Mouse (Mus musculus) heart, postnatal 36 days (tissue): Measurements from ENCODE around the gene Lars2. TPM values are rescaled to one million over a fixed set of nuclear protein-coding genes. Genes with fewer than 3 reads are reported as not detected.

Source experiments
- DNase-seq, 2 experiments: peaks; one replicate each; pipeline ENCODE4 v3.0.0; 2021 to 2022
- intact Hi-C: fragments of 180-260 bp; cut with DNase I; formaldehyde crosslinking; loops from one replicate; pipeline ENCODE4 v1.15.1; 2025
- total RNA-seq, 2 experiments: library from RNA; stranded (reverse); gene quantifications; 2 replicates each; pipeline ENCODE4 v1.2.3; 2021

The Lars2 gene
- total RNA-seq, 2 experiments from 2014 or later = 61.8 to 2,429 TPM

DNA sequence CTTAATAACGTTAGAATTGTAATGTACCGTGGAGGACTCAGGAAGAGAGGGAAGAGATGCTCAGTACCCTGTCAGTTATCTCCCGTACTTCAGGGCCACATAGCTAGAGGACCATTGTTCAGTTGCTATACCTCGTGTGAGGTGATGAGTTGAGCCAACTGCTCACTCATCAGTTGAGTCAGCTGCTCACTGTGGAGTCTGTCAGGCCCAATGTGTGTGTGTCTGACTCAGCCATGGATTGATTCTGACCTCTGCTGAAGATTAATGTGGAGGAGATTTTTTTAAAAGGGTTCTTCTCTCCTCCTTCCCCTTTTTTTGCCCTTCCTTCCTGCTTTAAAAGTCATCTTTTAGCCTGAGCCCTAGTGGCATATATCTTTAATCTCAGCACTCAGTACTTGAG is 133.8 kb downstream of the Lars2 start:
- DNase-seq = no peak
- intact Hi-C loops = loop anchor here (5.0 kb wide), 1 partner anchor 238 kb away; the partner anchor contains the start of gene Tmem158

GRCm38 (mm10) chr9:123503171-123503834 is 136.6 kb downstream of the Lars2 start:
- intact Hi-C loops = loop anchor here (5.0 kb wide), 1 partner anchor 241 kb away; the partner anchor contains the start of gene Tmem158
- no peak for DNase-seq

GRCm38 (mm10) chr9:123504325-123504724 is 137.6 kb downstream of the Lars2 start:
- intact Hi-C loops = loop anchor here (1.0 to 5.0 kb wide), 3 partner anchors 25 to 242 kb away; partner anchors contain the start of gene Tmem158

DNA sequence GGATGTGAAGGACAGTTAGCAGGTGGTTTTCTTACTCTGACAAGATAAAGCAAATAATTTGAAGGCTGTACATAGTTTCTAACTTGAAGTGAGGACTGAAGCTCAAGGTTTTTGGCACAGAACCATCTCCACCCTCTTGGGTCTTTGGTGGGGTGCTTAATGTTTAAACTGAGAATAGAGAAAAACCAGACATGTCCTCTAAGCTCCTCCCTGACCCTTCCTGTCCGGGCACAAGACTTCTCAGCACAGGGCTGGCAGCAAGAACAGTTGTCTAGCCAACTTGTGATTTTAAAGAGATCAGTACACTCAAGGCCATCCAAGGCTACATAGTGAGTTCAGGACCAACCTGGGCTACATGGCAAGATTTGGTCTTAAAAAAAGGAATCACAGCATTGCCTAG is 138.9 kb downstream of the Lars2 start:
- intact Hi-C loops = no loop called here

More at GRCm38 (mm10) chr9:123504325-123504724, 137.6 kb downstream of the Lars2 start:
- DNase-seq = peak in 1 of 2 experiments; percentile 56

DNA sequence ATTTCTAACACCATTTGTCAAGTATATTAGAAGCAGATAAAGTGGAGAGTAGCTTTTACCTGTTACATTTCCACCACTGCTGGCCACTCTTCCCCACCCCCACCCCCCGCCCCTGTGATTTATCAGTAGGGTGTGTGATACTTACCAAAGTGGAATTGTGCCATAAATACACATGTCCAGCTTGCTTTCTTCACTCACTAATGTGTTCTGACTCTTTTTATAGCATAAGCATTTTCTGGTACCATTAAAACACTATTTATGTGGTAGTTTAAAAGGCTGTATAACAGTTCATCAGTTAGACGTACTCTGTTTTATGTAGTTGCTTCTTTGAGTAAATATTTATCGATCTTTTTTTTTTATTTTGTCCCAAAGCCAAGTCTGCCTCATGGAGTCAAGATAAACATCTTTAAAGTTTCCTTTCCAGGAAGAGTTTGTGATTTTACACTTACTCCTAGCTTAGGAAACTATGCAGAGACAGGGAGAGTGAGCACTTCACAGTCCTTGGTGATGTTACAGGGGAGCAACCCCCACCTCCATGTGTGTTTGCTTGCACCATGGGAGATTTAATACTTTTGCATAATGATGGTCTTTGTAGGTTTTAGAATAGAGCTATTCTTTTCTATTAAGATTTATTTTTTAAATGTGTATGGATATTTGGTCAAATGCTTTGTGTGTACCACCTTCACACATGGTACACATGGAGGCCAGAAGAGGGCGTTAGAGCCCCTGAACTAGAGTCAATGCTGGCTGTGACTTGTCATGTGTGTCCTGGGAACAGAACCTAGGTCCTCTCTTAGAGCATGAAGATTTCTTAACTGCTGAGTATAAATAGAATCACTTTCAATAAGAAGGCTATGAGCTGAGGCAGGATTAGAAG is 139.8 kb downstream of the Lars2 start:
- DNase-seq = no peak
- intact Hi-C loops = no loop called here

More for the DNA sequence above, 138.9 kb downstream of the Lars2 start:
- DNase-seq = no peak

- no peak for DNase-seq
These were observed 140.7 kb downstream of the Lars2 start for GRCm38 (mm10) chr9:123507380-123507779.

DNA sequence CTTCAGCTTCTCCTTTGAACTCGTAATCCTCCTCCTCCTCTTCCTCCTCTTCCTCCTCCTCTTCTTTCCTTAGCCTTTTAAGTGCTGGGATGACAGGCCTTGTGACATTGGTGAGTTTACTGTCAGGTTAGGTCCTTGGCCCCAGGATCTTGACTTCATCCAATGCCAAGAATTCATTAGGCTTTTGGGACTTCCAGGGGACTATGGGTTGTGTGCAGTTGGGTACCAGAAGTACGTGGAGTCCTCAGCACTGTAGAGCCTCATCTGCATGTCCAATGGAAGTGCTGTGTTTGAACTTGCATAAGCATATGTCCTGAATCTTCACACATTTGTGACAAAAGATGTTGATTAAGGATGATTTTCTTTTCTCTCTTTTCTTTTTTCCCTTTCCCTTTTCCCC is 142.3 kb downstream of the Lars2 start:
- no peak for DNase-seq
- intact Hi-C loops = loop anchor here (2.0 kb wide), 1 partner anchor 16 kb away; no protein-coding TSS in a partner anchor

More at GRCm38 (mm10) chr9:123507380-123507779, 140.7 kb downstream of the Lars2 start:
- intact Hi-C loops = no loop called here

GRCm38 (mm10) chr9:123509638-123510604 is 143.2 kb downstream of the Lars2 start:
- intact Hi-C loops = loop anchor here (2.0 kb wide), 1 partner anchor 15 kb away; no protein-coding TSS in a partner anchor
- DNase-seq = no peak

DNA sequence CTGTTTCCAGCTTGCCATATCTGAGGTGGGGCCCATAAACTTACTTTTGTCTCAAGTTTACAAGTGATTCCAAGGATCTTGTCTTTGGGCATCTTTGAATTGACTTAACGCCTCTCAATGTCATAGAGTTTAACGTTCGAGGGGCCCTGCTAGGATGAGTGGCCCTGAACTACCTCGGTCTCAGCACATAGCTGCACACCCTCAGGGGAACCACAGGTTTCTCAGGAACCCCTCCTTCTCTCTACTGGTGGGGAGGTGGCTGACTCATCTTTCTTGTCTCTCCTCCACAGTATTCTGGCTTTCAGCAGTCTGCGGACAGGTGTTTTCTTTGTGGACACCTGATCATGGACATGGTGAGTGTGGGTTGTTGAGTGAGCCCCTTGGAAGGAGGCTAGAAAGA is 144.2 kb downstream of the Lars2 start:
- DNase-seq = no peak
- intact Hi-C loops = no loop called here

Other genes starting within 250 kb of the Lars2 start
- 10 to 100 TPM; 62.1 to 66.7 TPM for gene Clec3b, start 216.0 kb upstream of the Lars2 start, total RNA-seq
- gene Cdcp1, start 150.9 kb upstream of the Lars2 start, total RNA-seq = under 1 TPM; 0.11 to 0.17 TPM
- gene Tmem158, start 106.2 kb upstream of the Lars2 start, total RNA-seq = 1 to 10 TPM; 6.4 to 7.7 TPM
- gene Limd1, start 111.8 kb downstream of the Lars2 start, total RNA-seq = 10 to 100 TPM; 43.2 to 43.3 TPM
- 10 to 100 TPM; 32.2 to 32.9 TPM for gene Sacm1l, start 162.8 kb downstream of the Lars2 start, total RNA-seq